Mouse (Mus musculus): ENCODE measurements at regions not wholly inside any gene's neighbourhood (a gene's known extent, or its start where the extent isn't known, plus 50 kb on each side); places are given as distances from the start of the nearest gene placed in this dataset.

GRCm38 (mm10) chr3:149314258-149314657, 323.9 kb upstream of the Adgrl2 start:
- Histone ChIP-seq H3K36me3 (replicated peaks in 1 of 2; ENCODE audit: control insufficient read depth in 1 of 2, insufficient read depth in 1 of 2, low read length in 1 of 2) (no peaks in the 10 kb centered on the region), H3K4me1 (ENCODE audit: control insufficient read depth in 1 of 2, insufficient read depth in 2 of 2) (peaks cover 0 to 5% of the 10 kb centered on the region in 2 experiments; a peak in 1 of 4 replicates), H3K9me3 (replicated peaks; ENCODE audit: low read length) (peaks cover 3% of the 10 kb centered on the region), H3K27ac (ENCODE audit: insufficient read depth, low read depth) (no peak overlapping the region), H3K79me2 (replicated peaks; ENCODE audit: control insufficient read depth, extremely low read depth, insufficient read depth, poor library complexity, severe bottlenecking) (no peaks in the 10 kb centered on the region), H3K4me2 (ENCODE audit: insufficient read depth, low read depth, poor library complexity, severe bottlenecking) (no peak overlapping the region), H3K27me3 (replicated peaks) (no peaks in the 10 kb centered on the region), H3K9ac (ENCODE audit: insufficient read depth, low read depth) (no peak overlapping the region), H3K4me3 (replicated peaks in 1 of 3; ENCODE audit: low read depth in 2 of 3, low read length in 2 of 3, poor library complexity in 1 of 3) (no peak overlapping the region)
- TF ChIP-seq POLR2AphosphoS2 (IDR thresholded peaks at IDR 0.05; ENCODE audit: low read depth, low read length), result no peak
- TF ChIP-seq JUN (IDR thresholded peaks at IDR 0.05; ENCODE audit: insufficient read depth, low read depth, low read length), result no peak
- no peak for TF ChIP-seq MEF2A (IDR thresholded peaks at IDR 0.05; ENCODE audit: borderline replicate concordance, low read depth, low read length)
- TF ChIP-seq SMC3 (IDR thresholded peaks at IDR 0.05; ENCODE audit: low read depth, low read length), result no peak
- no peak for TF ChIP-seq MYC (IDR thresholded peaks at IDR 0.05; ENCODE audit: low read depth, low read length)
- no peak for TF ChIP-seq JUND (conservative IDR thresholded peaks at IDR 0.05; ENCODE audit: low read depth, low read length)
- TF ChIP-seq ELF1 (IDR thresholded peaks at IDR 0.05; ENCODE audit: low read depth, low read length), result no peak
- TF ChIP-seq NELFE (IDR thresholded peaks at IDR 0.05; ENCODE audit: low read depth, low read length), result no peak
- no peak for TF ChIP-seq KAT2A (IDR thresholded peaks at IDR 0.05; ENCODE audit: insufficient replicate concordance, low read length)
- no peak for TF ChIP-seq ZNF384 (IDR thresholded peaks at IDR 0.05; ENCODE audit: low read depth, low read length)
- TF ChIP-seq TBP (conservative IDR thresholded peaks at IDR 0.05; ENCODE audit: low read depth, low read length), result no peak
- no peak for TF ChIP-seq IRF4 (IDR thresholded peaks at IDR 0.05; ENCODE audit: low read depth, low read length)
- TF ChIP-seq POLR2A (IDR thresholded peaks at IDR 0.05; ENCODE audit: low read depth, low read length), result no peak
- TF ChIP-seq HCFC1 (IDR thresholded peaks at IDR 0.05; ENCODE audit: low read depth, low read length), result no peak
- dilution Hi-C loops (cut with MboI; ENCODE audit: extremely low pct_ligation_motif_present, extremely low pct_unique_long_range_greater_than_20kb, low sequenced_read_pairs), result no loop called here
- no peak for DNase-seq (ENCODE audit: extremely low read depth)
- in situ Hi-C loops (cut with MboI; ENCODE audit: low pct_ligation_motif_present, low pct_unique_long_range_greater_than_20kb, low sequenced_read_pairs), result no loop called here

GRCm38 (mm10) chr3:149313217-149313616, 322.9 kb upstream of the Adgrl2 start:
- Histone ChIP-seq H3K36me3 (replicated peaks in 1 of 2; ENCODE audit: control insufficient read depth in 1 of 2, insufficient read depth in 1 of 2, low read length in 1 of 2) (no peaks in the 10 kb centered on the region), H3K9me3 (replicated peaks; ENCODE audit: low read length) (peaks cover 3% of the 10 kb centered on the region), H3K9ac (ENCODE audit: insufficient read depth, low read depth) (no peak overlapping the region), H3K27ac (ENCODE audit: insufficient read depth, low read depth) (no peak overlapping the region), H3K4me1 (ENCODE audit: control insufficient read depth in 1 of 2, insufficient read depth in 2 of 2) (no peaks in the 10 kb centered on the region), H3K4me2 (ENCODE audit: insufficient read depth, low read depth, poor library complexity, severe bottlenecking) (no peak overlapping the region), H3K79me2 (replicated peaks; ENCODE audit: control insufficient read depth, extremely low read depth, insufficient read depth, poor library complexity, severe bottlenecking) (no peaks in the 10 kb centered on the region), H3K27me3 (replicated peaks) (no peaks in the 10 kb centered on the region), H3K4me3 (replicated peaks in 1 of 3; ENCODE audit: low read depth in 2 of 3, low read length in 2 of 3, poor library complexity in 1 of 3) (no peak overlapping the region)
- no peak for TF ChIP-seq CHD1 (IDR thresholded peaks at IDR 0.05; ENCODE audit: low read depth, low read length)
- no peak for TF ChIP-seq KAT2A (IDR thresholded peaks at IDR 0.05; ENCODE audit: insufficient replicate concordance, low read length)
- TF ChIP-seq HCFC1 (IDR thresholded peaks at IDR 0.05; ENCODE audit: low read depth, low read length), result no peak
- no peak for TF ChIP-seq JUND (conservative IDR thresholded peaks at IDR 0.05; ENCODE audit: low read depth, low read length)
- no peak for TF ChIP-seq ZKSCAN1 (IDR thresholded peaks at IDR 0.05; ENCODE audit: borderline replicate concordance, low read depth, low read length)
- TF ChIP-seq TCF12 (IDR thresholded peaks at IDR 0.05; ENCODE audit: low read depth, low read length), result no peak
- TF ChIP-seq CTCF (conservative IDR thresholded peaks at IDR 0.05 in 1 of 2, IDR thresholded peaks at IDR 0.05 in 1 of 2; ENCODE audit: low read depth in 2 of 2, low read length in 2 of 2), result no peak
- no peak for TF ChIP-seq JUN (IDR thresholded peaks at IDR 0.05; ENCODE audit: insufficient read depth, low read depth, low read length)
- no peak for TF ChIP-seq E2F4 (IDR thresholded peaks at IDR 0.05; ENCODE audit: insufficient replicate concordance, low read depth, low read length)
- no peak for TF ChIP-seq MEF2A (IDR thresholded peaks at IDR 0.05; ENCODE audit: borderline replicate concordance, low read depth, low read length)
- no peak for TF ChIP-seq GABPA (IDR thresholded peaks at IDR 0.05; ENCODE audit: insufficient replicate concordance, low read depth, low read length)
- no peak for TF ChIP-seq MYC (IDR thresholded peaks at IDR 0.05; ENCODE audit: low read depth, low read length)
- dilution Hi-C loops (cut with MboI; ENCODE audit: extremely low pct_ligation_motif_present, extremely low pct_unique_long_range_greater_than_20kb, low sequenced_read_pairs) (no loop called here), in situ Hi-C loops (cut with MboI; ENCODE audit: low pct_ligation_motif_present, low pct_unique_long_range_greater_than_20kb, low sequenced_read_pairs) (no loop called here)
- no peak for DNase-seq (ENCODE audit: extremely low read depth)
